Mouse (Mus musculus) midbrain, embryonic 16.5 days (tissue): ENCODE measurements around the gene Sec31a. TPM values are rescaled to one million over a fixed set of nuclear protein-coding genes. Genes with fewer than 3 reads are reported as not detected.
"Not testable (repeated sequence)": the region's sequence is repeated elsewhere in the genome, so short reads cannot be mapped to it uniquely, and the experiment has no call there.

Source experiments
- ATAC-seq: fragments of 200-750 bp; cut with Nextera tagmentation; 2 replicates; pipeline ENCODE4 v1.8.0; 2017; ENCODE audit warnings: moderate TSS enrichment
- H3K27ac ChIP-seq: fragments of 300-500 bp; sonication (generic); 2 replicates; pipeline ENCODE4 v1.5.1; 2014; ENCODE audit warnings: mild to moderate bottlenecking, low read length, mixed read lengths
- H3K27me3 ChIP-seq: fragments of 300-500 bp; sonication (generic); 2 replicates; pipeline ENCODE4 v1.6.1; 2014; ENCODE audit warnings: low read depth, low read length, mixed read lengths; ENCODE audit not compliant: control insufficient read depth, insufficient read depth
- H3K36me3 ChIP-seq: fragments of 300-500 bp; sonication (generic); 2 replicates; pipeline ENCODE4 v1.6.1; 2014; ENCODE audit warnings: mild to moderate bottlenecking, low read length, moderate library complexity, mixed read lengths; ENCODE audit not compliant: control insufficient read depth, insufficient read depth
- H3K4me1 ChIP-seq: fragments of 300-500 bp; sonication (generic); 2 replicates; pipeline ENCODE4 v1.6.1; 2014; ENCODE audit warnings: mild to moderate bottlenecking, low read length, mixed read lengths; ENCODE audit not compliant: control insufficient read depth, insufficient read depth
- H3K4me2 ChIP-seq: fragments of 300-500 bp; sonication (generic); 2 replicates; pipeline ENCODE4 v1.6.1; 2014; ENCODE audit warnings: mild to moderate bottlenecking, low read length, mixed read lengths
- H3K4me3 ChIP-seq: fragments of 300-500 bp; sonication (generic); 2 replicates; pipeline ENCODE4 v1.5.1; 2014; ENCODE audit warnings: low read depth, mild to moderate bottlenecking, low read length, moderate library complexity, mixed read lengths
- H3K9ac ChIP-seq: fragments of 300-500 bp; sonication (generic); 2 replicates; pipeline ENCODE4 v1.6.1; 2014; ENCODE audit warnings: low read depth, low read length, mixed read lengths
- H3K9me3 ChIP-seq: fragments of 300-500 bp; sonication (generic); replicated peaks from 2 replicates; pipeline ENCODE4 v1.6.1; 2014; ENCODE audit warnings: mild to moderate bottlenecking, low read length, mixed read lengths; ENCODE audit not compliant: control insufficient read depth, poor library complexity, severe bottlenecking
- WGBS: fragments of 180-500 bp; shearing (Covaris S2); extraction: QIAGEN DNeasy Blood & Tissue Kit; methylation state at CpG from one replicate; pipeline ENCODE4 v1.1.7; 2014; 5-methylcytosine and 5-hydroxymethylcytosine counted together
- polyA plus RNA-seq: library from polyadenylated mRNA; unstranded; fragments of >200 nt; fragmentation: Nextera tagmentation; extraction: Ambion mirVana; gene quantifications from 2 replicates; pipeline ENCODE4 v1.2.1, GENCODE M21; 2015

The Sec31a gene
- polyA plus RNA-seq, 1 experiment from 2014 or later, result 91.0 TPM

- H3K36me3 ChIP-seq, result peaks cover 3% of the 10 kb centered on the region; the same call in 1 of the 2 replicates
- ATAC-seq, result peak; percentile 16; the same call in 1 of the 2 replicates
- peaks cover 31% of the 10 kb centered on the region for H3K4me1 ChIP-seq
- H3K27me3 ChIP-seq, result no peaks in the 10 kb centered on the region
- H3K4me2 ChIP-seq, result peak overlapping the region; percentile 80
- H3K9ac ChIP-seq, result peak overlapping the region; percentile 93
- peak overlapping the region; percentile 60 for H3K4me3 ChIP-seq
- WGBS, result 4% methylated on average over 11 of the region's 11 CpGs
- no peaks in the 10 kb centered on the region for H3K9me3 ChIP-seq
- H3K27ac ChIP-seq, result peak overlapping the region; percentile 92
Measured at GRCm38 (mm10) chr5:100430076-100430390, 14.0 kb upstream of the Sec31a start.

- H3K27ac ChIP-seq, result peak overlapping the region; percentile 94
- under 1% methylated on average over 53 of the region's 53 CpGs for WGBS
- H3K9me3 ChIP-seq, result no peaks in the 10 kb centered on the region
- ATAC-seq, result peak; percentile 99
- H3K9ac ChIP-seq, result peak overlapping the region; percentile 93
- peaks cover 3% of the 10 kb centered on the region for H3K36me3 ChIP-seq
- H3K4me3 ChIP-seq, result peak overlapping the region; percentile 60
- no peaks in the 10 kb centered on the region for H3K27me3 ChIP-seq
- peak overlapping the region; percentile 80 for H3K4me2 ChIP-seq
- H3K4me1 ChIP-seq, result peaks cover 36% of the 10 kb centered on the region
Measured at GRCm38 (mm10) chr5:100429344-100430075, 13.5 kb upstream of the Sec31a start.

DNA sequence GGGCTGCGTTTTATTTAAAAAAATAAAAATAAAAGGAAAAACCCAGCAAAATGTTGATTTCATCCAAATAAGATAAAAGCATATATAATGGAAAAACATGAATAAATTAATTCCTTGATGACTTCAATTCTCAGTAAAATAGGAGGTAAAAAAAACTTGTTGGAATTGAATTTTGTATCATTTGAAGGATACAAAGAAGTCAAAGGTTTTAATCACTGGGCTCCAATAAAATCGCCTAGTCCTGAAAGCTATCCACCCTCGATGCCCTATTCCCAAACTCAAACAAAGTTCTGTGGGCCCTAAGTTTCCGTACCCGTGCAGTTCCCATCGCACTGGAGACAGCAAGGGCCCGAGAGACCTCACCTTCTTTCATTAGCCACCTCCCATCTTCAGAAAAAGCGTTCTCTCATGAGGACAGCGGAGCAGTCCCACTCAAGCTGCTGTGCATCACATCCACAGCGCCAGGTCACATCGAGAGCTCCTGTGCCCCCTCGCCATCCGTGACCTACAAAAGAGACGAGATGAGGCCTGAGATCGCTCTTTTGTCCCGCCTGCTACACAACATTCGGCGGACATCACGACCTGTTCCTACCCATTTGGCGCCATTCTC lies 12.8 kb upstream of the Sec31a start:
- H3K4me3 ChIP-seq, result peak overlapping the region; percentile 60
- H3K4me1 ChIP-seq, result peaks cover 42% of the 10 kb centered on the region
- ATAC-seq, result peak; percentile 53
- no peaks in the 10 kb centered on the region for H3K9me3 ChIP-seq
- H3K4me2 ChIP-seq, result peak overlapping the region; percentile 80
- no peaks in the 10 kb centered on the region for H3K27me3 ChIP-seq
- peak overlapping the region; percentile 92 for H3K9ac ChIP-seq
- WGBS, result 0% methylated on average over 20 of the region's 20 CpGs
- peaks cover 8% of the 10 kb centered on the region for H3K36me3 ChIP-seq
- H3K27ac ChIP-seq, result peak overlapping the region; percentile 94

DNA sequence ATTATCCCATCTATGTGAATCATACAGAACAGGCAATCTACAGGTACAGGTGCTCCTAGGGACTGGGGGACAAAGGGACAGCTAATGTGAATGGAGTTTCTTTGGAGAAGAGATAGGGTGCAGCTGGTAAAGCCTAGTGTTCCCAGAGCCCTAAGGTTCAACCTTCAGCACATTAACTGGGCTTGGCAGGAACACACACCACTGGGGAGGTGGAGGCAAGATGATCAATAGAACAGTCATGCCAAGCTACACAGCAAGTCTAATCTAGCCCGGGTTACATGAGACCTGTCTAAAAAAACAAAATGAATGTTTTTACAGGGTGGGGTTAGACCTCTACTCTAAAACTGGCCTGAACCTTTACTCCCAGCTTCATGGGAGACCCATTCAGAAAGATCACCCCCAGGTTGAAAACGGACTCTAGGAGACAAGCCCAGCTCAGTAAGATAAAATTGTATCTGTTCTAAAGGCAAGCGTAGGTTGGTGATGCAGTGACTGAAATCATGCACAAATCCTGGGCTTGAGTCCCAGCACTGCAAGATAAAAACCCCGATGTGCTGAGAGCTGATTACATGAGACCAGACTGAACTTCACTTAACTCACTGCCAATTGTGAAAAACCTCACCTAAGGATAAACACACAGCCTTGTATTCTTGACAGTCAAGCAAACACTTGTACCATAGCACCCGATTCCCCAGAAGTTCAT lies 12.1 kb upstream of the Sec31a start:
- 7% methylated on average over 5 of the region's 5 CpGs for WGBS
- H3K9me3 ChIP-seq, result no peaks in the 10 kb centered on the region
- no peaks in the 10 kb centered on the region for H3K27me3 ChIP-seq
- peak overlapping the region; percentile 66 for H3K9ac ChIP-seq
- peaks cover 8% of the 10 kb centered on the region for H3K36me3 ChIP-seq
- H3K27ac ChIP-seq, result no peak overlapping the region
- H3K4me1 ChIP-seq, result peaks cover 42% of the 10 kb centered on the region
- H3K4me3 ChIP-seq, result peak overlapping the region; percentile 60
- no peak for ATAC-seq
- peak overlapping the region; percentile 80 for H3K4me2 ChIP-seq

GRCm38 (mm10) chr5:100427276-100427675 lies 11.2 kb upstream of the Sec31a start:
- H3K9ac ChIP-seq, result peak overlapping the region; percentile 46
- H3K4me2 ChIP-seq, result peak overlapping the region; percentile 80
- peaks cover 8% of the 10 kb centered on the region for H3K36me3 ChIP-seq
- WGBS, result 47% methylated on average over 9 of the region's 9 CpGs
- H3K9me3 ChIP-seq, result no peaks in the 10 kb centered on the region
- H3K4me3 ChIP-seq, result peak overlapping the region; percentile 60
- ATAC-seq, result no peak
- no peaks in the 10 kb centered on the region for H3K27me3 ChIP-seq
- no peak overlapping the region for H3K27ac ChIP-seq
- H3K4me1 ChIP-seq, result peaks cover 44% of the 10 kb centered on the region

DNA sequence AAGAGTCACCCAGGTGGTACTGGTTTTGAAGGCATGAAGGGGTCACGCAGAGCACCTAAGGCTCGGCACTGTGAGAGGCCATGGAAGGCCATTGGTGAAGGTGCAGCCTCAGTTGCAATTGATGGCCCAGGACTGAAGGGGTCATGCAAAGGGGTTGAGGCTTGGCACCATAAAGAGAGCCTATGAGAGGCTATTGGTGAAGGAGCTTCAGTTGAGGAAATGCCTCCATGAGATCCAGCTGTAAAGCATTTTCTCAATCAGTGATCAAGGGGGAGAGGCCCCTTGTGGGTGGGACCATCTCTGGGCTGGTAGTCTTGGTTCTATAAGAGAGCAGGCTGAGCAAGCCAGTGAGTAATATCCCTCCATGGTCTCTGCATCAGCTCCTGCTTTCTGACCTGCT lies 9.8 kb upstream of the Sec31a start:
- peaks cover 16% of the 10 kb centered on the region for H3K36me3 ChIP-seq
- H3K9me3 ChIP-seq, ATAC-seq, H3K9ac ChIP-seq, H3K27me3 ChIP-seq, H3K27ac ChIP-seq, H3K4me2 ChIP-seq, H3K4me3 ChIP-seq: not testable (repeated sequence)
- peaks cover 44% of the 10 kb centered on the region for H3K4me1 ChIP-seq
- 87% methylated on average over 2 of the region's 2 CpGs for WGBS

GRCm38 (mm10) chr5:100424252-100424651 lies 8.2 kb upstream of the Sec31a start:
- Histone ChIP-seq H3K4me3 (no peak overlapping the region), H3K9me3 (no peaks in the 10 kb centered on the region), H3K4me2 (peak overlapping the region; percentile 24; the same call in 1 of the 2 replicates), H3K27me3 (no peaks in the 10 kb centered on the region), H3K27ac (no peak overlapping the region), H3K36me3 (peaks cover 28% of the 10 kb centered on the region), H3K9ac (no peak overlapping the region), H3K4me1 (peaks cover 37% of the 10 kb centered on the region)
- no peak for ATAC-seq
- 82% methylated on average over 3 of the region's 3 CpGs for WGBS

GRCm38 (mm10) chr5:100423626-100424025 lies 7.6 kb upstream of the Sec31a start:
- no peaks in the 10 kb centered on the region for H3K9me3 ChIP-seq
- H3K4me3 ChIP-seq, result no peak overlapping the region
- WGBS, result 74% methylated on average over 7 of the region's 7 CpGs
- H3K4me2 ChIP-seq, result no peak overlapping the region
- H3K4me1 ChIP-seq, result peaks cover 37% of the 10 kb centered on the region
- peaks cover 30% of the 10 kb centered on the region for H3K36me3 ChIP-seq
- ATAC-seq, result no peak
- no peak overlapping the region for H3K9ac ChIP-seq
- H3K27ac ChIP-seq, result no peak overlapping the region
- no peaks in the 10 kb centered on the region for H3K27me3 ChIP-seq

DNA sequence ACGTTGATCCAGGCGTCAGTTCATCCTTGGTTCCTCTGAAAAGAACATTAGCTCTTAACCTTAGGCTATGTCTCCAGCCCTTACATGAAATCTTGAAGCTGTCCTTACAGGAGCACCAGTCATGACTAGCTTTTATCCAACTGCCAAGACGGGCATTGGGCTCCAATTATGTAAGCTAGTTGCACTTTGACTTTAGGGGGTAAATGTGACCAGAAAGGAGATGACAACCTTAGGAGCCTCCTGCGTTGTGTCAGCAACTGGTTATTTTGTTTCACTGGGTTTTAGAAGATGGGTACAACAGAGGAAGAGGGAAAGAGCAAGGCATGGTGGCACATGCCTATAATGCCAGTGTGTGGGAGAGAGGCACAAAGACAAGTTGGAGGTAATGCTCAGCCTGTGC lies 2.8 kb upstream of the Sec31a start:
- WGBS, result 74% methylated on average over 4 of the region's 4 CpGs
- peaks cover 27% of the 10 kb centered on the region for H3K36me3 ChIP-seq

More for the DNA sequence above, 2.8 kb upstream of the Sec31a start:
- no peaks in the 10 kb centered on the region for H3K27me3 ChIP-seq
- no peaks in the 10 kb centered on the region for H3K9me3 ChIP-seq
- peaks cover 20% of the 10 kb centered on the region for H3K4me1 ChIP-seq
- H3K4me2 ChIP-seq, result no peak overlapping the region
- no peak overlapping the region for H3K4me3 ChIP-seq
- no peak for ATAC-seq
- no peak overlapping the region for H3K9ac ChIP-seq
- H3K27ac ChIP-seq, result no peak overlapping the region
